Mouse (Mus musculus): ENCODE data around the gene Hist1h2af. TPM values are rescaled to one million over a fixed set of nuclear protein-coding genes. Genes with fewer than 3 reads are reported as not detected.

Hist1h2af gene
- polyA plus RNA-seq, 1 experiment, result 98.1 TPM

- Histone ChIP-seq H3K36me3 (ENCODE audit: control insufficient read depth, insufficient read depth) (no peaks in the 10 kb centered on the region), H3K79me3 (ENCODE audit: low read depth) (no peaks in the 10 kb centered on the region), H3K27me3 (ENCODE audit: control insufficient read depth, insufficient read depth, insufficient read length) (no peaks in the 10 kb centered on the region), H3K79me2 (ENCODE audit: control insufficient read depth, insufficient read depth) (no peaks in the 10 kb centered on the region), H3K4me3 (ENCODE audit: insufficient read depth, poor library complexity, severe bottlenecking) (no peak overlapping the region), H3ac (ENCODE audit: control insufficient read depth, insufficient read length, low read depth) (no peak overlapping the region)
- TF ChIP-seq MYOG (IDR thresholded peaks at IDR 0.05; ENCODE audit: control insufficient read depth, extremely low read depth, insufficient read length), result no peak
- no peak for TF ChIP-seq CEBPB (IDR thresholded peaks at IDR 0.05; ENCODE audit: low read depth)
- no peak for TF ChIP-seq FOSL1 (IDR thresholded peaks at IDR 0.05; ENCODE audit: insufficient read depth, low read length, poor library complexity, severe bottlenecking)
- TF ChIP-seq MYOD1 (IDR thresholded peaks at IDR 0.05; ENCODE audit: control insufficient read depth, insufficient read length, low read depth), result no peak
- no peak for TF ChIP-seq CTCF (IDR thresholded peaks at IDR 0.05; ENCODE audit: control insufficient read depth, insufficient read depth, insufficient read length)
- no peak for TF ChIP-seq MAX (IDR thresholded peaks at IDR 0.05)
- no peak for TF ChIP-seq USF1 (IDR thresholded peaks at IDR 0.05; ENCODE audit: low read depth)
These were observed 32.2 kb upstream of the Hist1h2af start for GRCm38 (mm10) chr13:23501511-23501910.

GRCm38 (mm10) chr13:23502031-23502567 is 31.6 kb upstream of the Hist1h2af start:
- Histone ChIP-seq H3K79me2 (ENCODE audit: control insufficient read depth, insufficient read depth) (no peaks in the 10 kb centered on the region), H3K36me3 (ENCODE audit: control insufficient read depth, insufficient read depth) (no peaks in the 10 kb centered on the region), H3ac (ENCODE audit: control insufficient read depth, insufficient read length, low read depth) (no peak overlapping the region), H3K79me3 (ENCODE audit: low read depth) (no peaks in the 10 kb centered on the region), H3K4me3 (ENCODE audit: insufficient read depth, poor library complexity, severe bottlenecking) (no peak overlapping the region), H3K27me3 (ENCODE audit: control insufficient read depth, insufficient read depth, insufficient read length) (no peaks in the 10 kb centered on the region)
- TF ChIP-seq CEBPB (IDR thresholded peaks at IDR 0.05; ENCODE audit: low read depth) (no peak), MYOD1 (IDR thresholded peaks at IDR 0.05; ENCODE audit: control insufficient read depth, insufficient read length, low read depth) (no peak), USF1 (IDR thresholded peaks at IDR 0.05; ENCODE audit: low read depth) (no peak), FOSL1 (IDR thresholded peaks at IDR 0.05; ENCODE audit: insufficient read depth, low read length, poor library complexity, severe bottlenecking) (no peak), MYOG (IDR thresholded peaks at IDR 0.05; ENCODE audit: control insufficient read depth, extremely low read depth, insufficient read length) (no peak), CTCF (IDR thresholded peaks at IDR 0.05; ENCODE audit: control insufficient read depth, insufficient read depth, insufficient read length) (no peak), MAX (IDR thresholded peaks at IDR 0.05) (no peak)

GRCm38 (mm10) chr13:23502916-23503315 is 30.8 kb upstream of the Hist1h2af start:
- H3K79me2 ChIP-seq (ENCODE audit: control insufficient read depth, insufficient read depth), result no peaks in the 10 kb centered on the region
- no peak overlapping the region for H3K4me3 ChIP-seq (ENCODE audit: insufficient read depth, poor library complexity, severe bottlenecking)
- no peaks in the 10 kb centered on the region for H3K36me3 ChIP-seq (ENCODE audit: control insufficient read depth, insufficient read depth)
- no peak for TF ChIP-seq CEBPB (IDR thresholded peaks at IDR 0.05; ENCODE audit: low read depth)
- TF ChIP-seq MYOG (IDR thresholded peaks at IDR 0.05; ENCODE audit: control insufficient read depth, extremely low read depth, insufficient read length), result no peak
- TF ChIP-seq FOSL1 (IDR thresholded peaks at IDR 0.05; ENCODE audit: insufficient read depth, low read length, poor library complexity, severe bottlenecking), result no peak
- TF ChIP-seq CTCF (IDR thresholded peaks at IDR 0.05; ENCODE audit: control insufficient read depth, insufficient read depth, insufficient read length), result no peak
- TF ChIP-seq MYOD1 (IDR thresholded peaks at IDR 0.05; ENCODE audit: control insufficient read depth, insufficient read length, low read depth), result no peak
- TF ChIP-seq MAX (IDR thresholded peaks at IDR 0.05), result no peak
- TF ChIP-seq USF1 (IDR thresholded peaks at IDR 0.05; ENCODE audit: low read depth), result no peak
- H3ac ChIP-seq (ENCODE audit: control insufficient read depth, insufficient read length, low read depth), result no peak overlapping the region
- H3K27me3 ChIP-seq (ENCODE audit: control insufficient read depth, insufficient read depth, insufficient read length), result no peaks in the 10 kb centered on the region
- H3K79me3 ChIP-seq (ENCODE audit: low read depth), result no peaks in the 10 kb centered on the region

GRCm38 (mm10) chr13:23503797-23504196 is 29.9 kb upstream of the Hist1h2af start:
- Histone ChIP-seq H3K36me3 (ENCODE audit: control insufficient read depth, insufficient read depth) (no peaks in the 10 kb centered on the region), H3K79me2 (ENCODE audit: control insufficient read depth, insufficient read depth) (no peaks in the 10 kb centered on the region), H3K27me3 (ENCODE audit: control insufficient read depth, insufficient read depth, insufficient read length) (no peaks in the 10 kb centered on the region), H3K4me3 (ENCODE audit: insufficient read depth, poor library complexity, severe bottlenecking) (no peak overlapping the region), H3K79me3 (ENCODE audit: low read depth) (no peaks in the 10 kb centered on the region), H3ac (ENCODE audit: control insufficient read depth, insufficient read length, low read depth) (no peak overlapping the region)
- no peak for TF ChIP-seq MYOD1 (IDR thresholded peaks at IDR 0.05; ENCODE audit: control insufficient read depth, insufficient read length, low read depth)
- no peak for TF ChIP-seq FOSL1 (IDR thresholded peaks at IDR 0.05; ENCODE audit: insufficient read depth, low read length, poor library complexity, severe bottlenecking)
- no peak for TF ChIP-seq CTCF (IDR thresholded peaks at IDR 0.05; ENCODE audit: control insufficient read depth, insufficient read depth, insufficient read length)
- no peak for TF ChIP-seq CEBPB (IDR thresholded peaks at IDR 0.05; ENCODE audit: low read depth)
- TF ChIP-seq MAX (IDR thresholded peaks at IDR 0.05), result peak; percentile 63
- TF ChIP-seq USF1 (IDR thresholded peaks at IDR 0.05; ENCODE audit: low read depth), result peak; percentile 87
- TF ChIP-seq MYOG (IDR thresholded peaks at IDR 0.05; ENCODE audit: control insufficient read depth, extremely low read depth, insufficient read length), result no peak

GRCm38 (mm10) chr13:23505662-23506345 is 27.9 kb upstream of the Hist1h2af start:
- Histone ChIP-seq H3K79me3 (ENCODE audit: low read depth) (no peaks in the 10 kb centered on the region), H3ac (ENCODE audit: control insufficient read depth, insufficient read length, low read depth) (peak overlapping the region; percentile 67), H3K27me3 (ENCODE audit: control insufficient read depth, insufficient read depth, insufficient read length) (no peaks in the 10 kb centered on the region), H3K4me3 (ENCODE audit: insufficient read depth, poor library complexity, severe bottlenecking) (peak overlapping the region; percentile 7), H3K79me2 (ENCODE audit: control insufficient read depth, insufficient read depth) (no peaks in the 10 kb centered on the region), H3K36me3 (ENCODE audit: control insufficient read depth, insufficient read depth) (no peaks in the 10 kb centered on the region)
- TF ChIP-seq CEBPB (IDR thresholded peaks at IDR 0.05; ENCODE audit: low read depth) (no peak), FOSL1 (IDR thresholded peaks at IDR 0.05; ENCODE audit: insufficient read depth, low read length, poor library complexity, severe bottlenecking) (no peak), MYOD1 (IDR thresholded peaks at IDR 0.05; ENCODE audit: control insufficient read depth, insufficient read length, low read depth) (no peak), CTCF (IDR thresholded peaks at IDR 0.05; ENCODE audit: control insufficient read depth, insufficient read depth, insufficient read length) (no peak), MAX (IDR thresholded peaks at IDR 0.05) (no peak), USF1 (IDR thresholded peaks at IDR 0.05; ENCODE audit: low read depth) (no peak), MYOG (IDR thresholded peaks at IDR 0.05; ENCODE audit: control insufficient read depth, extremely low read depth, insufficient read length) (no peak)

Measured in C2C12 (cell line).